Mouse (Mus musculus) right cerebral cortex, postnatal 25 days (tissue): ENCODE measurements around the gene Tmem26.
"Not testable (repeated sequence)": the region's sequence is repeated elsewhere in the genome, so short reads cannot be mapped to it uniquely, and the experiment has no call there.

ENCODE experiments used
- DNase-seq: peaks from one replicate; pipeline ENCODE4 v3.0.0; 2022

Gene Tmem26

GRCm38 (mm10) chr10:68723568-68724360 lies at the start of gene Tmem26:
Tmem26 (plus strand) TSS chr10:68723646.
- DNase-seq: no peak

- no peak for DNase-seq
These were observed 44.8 kb upstream of the Tmem26 start for GRCm38 (mm10) chr10:68678678-68679077.

GRCm38 (mm10) chr10:68681233-68681632 lies 42.2 kb upstream of the Tmem26 start:
- no peak for DNase-seq

GRCm38 (mm10) chr10:68685510-68685909 lies 37.9 kb upstream of the Tmem26 start:
- DNase-seq: no peak

GRCm38 (mm10) chr10:68691116-68691515 lies 32.3 kb upstream of the Tmem26 start:
- DNase-seq: no peak

GRCm38 (mm10) chr10:68692401-68692800 lies 31.0 kb upstream of the Tmem26 start:
- no peak for DNase-seq

GRCm38 (mm10) chr10:68695760-68696336 lies 27.6 kb upstream of the Tmem26 start:
- no peak for DNase-seq

GRCm38 (mm10) chr10:68704268-68704667 lies 19.2 kb upstream of the Tmem26 start:
- no peak for DNase-seq

- no peak for DNase-seq
These were observed 17.9 kb upstream of the Tmem26 start for GRCm38 (mm10) chr10:68705471-68706036.

- no peak for DNase-seq
These were observed 16.2 kb upstream of the Tmem26 start for GRCm38 (mm10) chr10:68707014-68707852.

GRCm38 (mm10) chr10:68712926-68713325 lies 10.5 kb upstream of the Tmem26 start:
- DNase-seq: no peak

- no peak for DNase-seq
These were observed 9.1 kb upstream of the Tmem26 start for GRCm38 (mm10) chr10:68714302-68714701.

GRCm38 (mm10) chr10:68715396-68715795 lies 8.1 kb upstream of the Tmem26 start:
- no peak for DNase-seq

GRCm38 (mm10) chr10:68718375-68718774 lies 5.1 kb upstream of the Tmem26 start:
- no peak for DNase-seq

- DNase-seq: no peak
These were observed 2.5 kb upstream of the Tmem26 start for GRCm38 (mm10) chr10:68720887-68721400.

GRCm38 (mm10) chr10:68723015-68723414 lies 431 bp upstream of the Tmem26 start:
- no peak for DNase-seq

GRCm38 (mm10) chr10:68724361-68724720 lies 895 bp downstream of the Tmem26 start:
- DNase-seq: no peak

GRCm38 (mm10) chr10:68727464-68727863 lies 4.0 kb downstream of the Tmem26 start:
- DNase-seq: peak; percentile 15

- no peak for DNase-seq
These were observed 12.2 kb downstream of the Tmem26 start for GRCm38 (mm10) chr10:68735621-68736020.

- no peak for DNase-seq
These were observed 13.9 kb downstream of the Tmem26 start for GRCm38 (mm10) chr10:68737391-68737790.

- not testable (repeated sequence) for DNase-seq
These were observed 15.5 kb downstream of the Tmem26 start for GRCm38 (mm10) chr10:68738981-68739380.

GRCm38 (mm10) chr10:68740251-68740650 lies 16.8 kb downstream of the Tmem26 start:
- DNase-seq: no peak

GRCm38 (mm10) chr10:68750921-68751320 lies 27.5 kb downstream of the Tmem26 start:
- no peak for DNase-seq
